Mouse (Mus musculus) gonadal fat pad, adult 2 months (tissue): Measurements from ENCODE around the gene Scnn1g. TPM values are rescaled to one million over a fixed set of nuclear protein-coding genes. Genes with fewer than 3 reads are reported as not detected.

ENCODE experiments used
- DNase-seq: peaks from one replicate; pipeline ENCODE4 v3.0.0-alpha.2; 2012; ENCODE audit warnings: low read depth
- polyA plus RNA-seq: library from polyadenylated mRNA; depleted of rRNA; stranded (reverse); fragments of >200 nt; gene quantifications from 2 replicates; pipeline ENCODE4 v1.2.3, GENCODE M21; 2012; rRNA removed

Gene Scnn1g
- polyA plus RNA-seq, 1 experiment, result 0.27 TPM

- DNase-seq, result no peak
Measured at GRCm38 (mm10) chr7:121778553-121778952, 44.3 kb downstream of the Scnn1g start.

- DNase-seq, result no peak
Measured at GRCm38 (mm10) chr7:121778980-121779379, 44.7 kb downstream of the Scnn1g start.

GRCm38 (mm10) chr7:121779409-121779808 is 45.1 kb downstream of the Scnn1g start:
- no peak for DNase-seq

- no peak for DNase-seq
Measured at GRCm38 (mm10) chr7:121782188-121782909, 48.1 kb downstream of the Scnn1g start.

GRCm38 (mm10) chr7:121785651-121786228 is 51.5 kb downstream of the Scnn1g start:
- DNase-seq, result peak; percentile 86

GRCm38 (mm10) chr7:121797781-121798180 is 63.5 kb downstream of the Scnn1g start:
- DNase-seq, result no peak

GRCm38 (mm10) chr7:121802471-121802870 is 68.2 kb downstream of the Scnn1g start:
- no peak for DNase-seq

- DNase-seq, result no peak
Measured at GRCm38 (mm10) chr7:121803011-121803410, 68.7 kb downstream of the Scnn1g start.

- no peak for DNase-seq
Measured at GRCm38 (mm10) chr7:121805811-121806496, 71.7 kb downstream of the Scnn1g start.

- DNase-seq, result no peak
Measured at GRCm38 (mm10) chr7:121807726-121808580, 73.7 kb downstream of the Scnn1g start.

Other genes starting within 250 kb of the Scnn1g start
- 4.5 and 5.8 TPM in 2 replicates for gene Usp31, start 27.2 kb upstream of the Scnn1g start, polyA plus RNA-seq
- 1.9 and 2.4 TPM in 2 replicates for gene Scnn1b, start 130.6 kb downstream of the Scnn1g start, polyA plus RNA-seq
- gene Cog7, start 247.2 kb downstream of the Scnn1g start, polyA plus RNA-seq, result 29.6 and 34.2 TPM in 2 replicates